ENCODE assay signal across 29 mouse cellular contexts in the genomic region with DNA sequence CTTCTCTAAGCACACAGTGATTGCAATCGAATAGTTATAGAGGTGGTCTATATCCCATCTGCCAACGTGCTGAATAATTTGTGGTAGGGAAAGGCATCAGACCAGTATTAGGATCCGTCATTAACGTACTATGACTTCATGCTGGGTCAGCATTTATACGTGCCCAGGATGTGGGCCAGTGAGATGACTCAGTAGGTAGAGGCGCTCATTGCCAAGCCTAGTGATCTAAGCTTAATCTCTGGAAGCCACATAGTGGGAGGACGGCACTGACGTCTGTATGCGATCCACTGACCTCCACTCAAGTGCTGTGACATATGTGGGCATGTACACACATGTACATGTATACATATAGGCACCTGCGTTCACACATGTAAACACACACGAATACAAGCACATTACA.
DNase-seq lines count a peak whose midpoint lies in the region; ATAC-seq and TF ChIP-seq lines count a peak whose summit lies in the region.
"Had no signal": no experiment of that assay in that cellular context is flagged by ENCODE, and none has a peak within 500 bp of the region (broad histone marks: within the 10 kb centered on the region; RNA-seq: fewer than 3 reads in every experiment).

No protein-coding gene starts in this region.

- no peak overlapping the region for H3K27ac ChIP-seq in lung, postnatal 0 days (ENCODE audit: low read length)
- H3K27ac ChIP-seq: embryonic facial prominence, embryonic 10.5 days; embryonic facial prominence, embryonic 13.5 days; forebrain, embryonic 12.5 days; forebrain, embryonic 15.5 days; heart, embryonic 15.5 days; hindbrain, embryonic 10.5 days; hindbrain, embryonic 15.5 days had no signal

- no peaks in the 10 kb centered on the region for H3K36me3 ChIP-seq in megakaryocyte, embryonic 14.5 days (replicated peaks; ENCODE audit: low read length)
- no peaks in the 10 kb centered on the region for H3K36me3 ChIP-seq in lung, postnatal 0 days (ENCODE audit: insufficient read depth, low read length)
- H3K36me3 ChIP-seq: embryonic facial prominence, embryonic 10.5 days; embryonic facial prominence, embryonic 13.5 days; forebrain, embryonic 12.5 days; forebrain, embryonic 15.5 days; G1E; heart, embryonic 12.5 days; heart, embryonic 15.5 days; hindbrain, embryonic 15.5 days had no signal

- H3K4me3 ChIP-seq in megakaryocyte, embryonic 14.5 days (replicated peaks), result peak overlapping the region; percentile 31
- no peak overlapping the region for H3K4me3 ChIP-seq in lung, postnatal 0 days (ENCODE audit: low read depth, low read length)
- H3K4me3 ChIP-seq: embryonic facial prominence, embryonic 10.5 days; embryonic facial prominence, embryonic 13.5 days; erythroblast, embryonic 14.5 days; forebrain, embryonic 12.5 days; forebrain, embryonic 15.5 days; heart, embryonic 12.5 days; heart, embryonic 15.5 days; hindbrain, embryonic 10.5 days; hindbrain, embryonic 15.5 days had no signal

- H3K4me1 ChIP-seq in megakaryocyte, embryonic 14.5 days, result no peaks in the 10 kb centered on the region
- H3K4me1 ChIP-seq in lung, postnatal 0 days (ENCODE audit: insufficient read depth, low read depth, low read length), result no peaks in the 10 kb centered on the region
- H3K4me1 ChIP-seq: embryonic facial prominence, embryonic 13.5 days had no signal

- H3K9ac ChIP-seq in lung, postnatal 0 days (replicated peaks; ENCODE audit: low read depth), result no peak overlapping the region
- H3K9ac ChIP-seq: embryonic facial prominence, embryonic 13.5 days; forebrain, embryonic 12.5 days; forebrain, embryonic 15.5 days; heart, embryonic 12.5 days; heart, embryonic 15.5 days; hindbrain, embryonic 15.5 days had no signal

- H3K9me3 ChIP-seq in megakaryocyte, embryonic 14.5 days, result peaks cover 6% of the 10 kb centered on the region; the same call in 1 of the 2 replicates
- no peaks in the 10 kb centered on the region for H3K9me3 ChIP-seq in lung, postnatal 0 days (ENCODE audit: low read length)
- H3K9me3 ChIP-seq: embryonic facial prominence, embryonic 10.5 days; embryonic facial prominence, embryonic 13.5 days; forebrain, embryonic 12.5 days; forebrain, embryonic 15.5 days; heart, embryonic 12.5 days; heart, embryonic 15.5 days; hindbrain, embryonic 10.5 days; hindbrain, embryonic 15.5 days had no signal

- 95% methylated on average over 11 of the region's 11 CpGs for WGBS in lung, postnatal 0 days

- peak; percentile 31 to 47 for DNase-seq in adrenal gland, postnatal 36 days
- DNase-seq in adrenal gland, postnatal 14 days, result no peak
- DNase-seq in Muller cell, postnatal 12 days (ENCODE audit: inconsistent ontology term), result peak; percentile 17
- no peak for DNase-seq in lung, postnatal 0 days (ENCODE audit: low spot score)
- DNase-seq: B cell, adult 2 months; cerebellum, adult 11-12 months; cerebellum, adult 8-10 months; cerebellum, postnatal 10 days; cerebellum, postnatal 36 days; embryo, embryonic 11 days; gastrocnemius, postnatal 25 days; heart, postnatal 10 days; heart, postnatal 36 days; kidney, adult 2 months had no signal

- ATAC-seq in megakaryocyte, adult 5-6 weeks (ENCODE audit: poor library complexity, severe bottlenecking), result no peak
- no peak for ATAC-seq in lung, postnatal 0 days
- ATAC-seq: activated CD4-positive, CD25-positive, alpha-beta regulatory T cell, adult 4 months; forebrain, embryonic 15.5 days; intestine, postnatal 0 days had no signal

- no peak overlapping the region for H3K4me2 ChIP-seq in lung, postnatal 0 days (replicated peaks; ENCODE audit: low read depth, low read length)
- H3K4me2 ChIP-seq: embryonic facial prominence, embryonic 13.5 days; forebrain, embryonic 12.5 days; forebrain, embryonic 15.5 days; heart, embryonic 12.5 days; heart, embryonic 15.5 days; hindbrain, embryonic 15.5 days had no signal

- TF ChIP-seq CTCF in lung, postnatal 0 days (IDR thresholded peaks at IDR 0.05), result no peak

- no peak for TF ChIP-seq EP300 in lung, postnatal 0 days (IDR thresholded peaks at IDR 0.05)

- H3K27me3 ChIP-seq in megakaryocyte, embryonic 14.5 days (replicated peaks), result no peaks in the 10 kb centered on the region
- no peaks in the 10 kb centered on the region for H3K27me3 ChIP-seq in lung, postnatal 0 days (replicated peaks; ENCODE audit: insufficient read depth, low read length)
- H3K27me3 ChIP-seq: CH12.LX; embryonic facial prominence, embryonic 13.5 days; forebrain, embryonic 12.5 days; forebrain, embryonic 15.5 days; heart, embryonic 12.5 days; heart, embryonic 15.5 days; hindbrain, embryonic 15.5 days had no signal

Comparison
In these comparisons a context has a peak if more than half of its experiments do, and no peak if none do; other contexts are left out.
1. DNase-seq: peak in adrenal gland, postnatal 36 days (2 of 2) and Muller cell, postnatal 12 days (single experiment); none in adrenal gland, postnatal 14 days (single experiment) and lung, postnatal 0 days (single experiment).